Mouse (Mus musculus) forebrain, postnatal 0 days (tissue): ENCODE results near the gene Enthd1. TPM values are rescaled to one million over a fixed set of nuclear protein-coding genes. Genes with fewer than 3 reads are reported as not detected.
A peak's percentile ranks its signal among the peaks of the same experiment; 100 is the strongest.

Experiments
- ATAC-seq: fragments of 200-750 bp; cut with Nextera tagmentation; 2 replicates; pipeline ENCODE4 v1.8.0; 2017; ENCODE audit warnings: mild to moderate bottlenecking, moderate library complexity
- DNase-seq: peaks from one replicate; pipeline ENCODE4 v3.0.0-alpha.2; 2015
- H3K27ac ChIP-seq: fragments of 300-500 bp; sonication (generic); 2 replicates; pipeline ENCODE4 v1.5.1; 2014; ENCODE audit warnings: low read depth, mild to moderate bottlenecking, antibody characterized with exemption, low read length, moderate library complexity, mixed read lengths
- H3K27me3 ChIP-seq: fragments of 300-500 bp; sonication (generic); 2 replicates; pipeline ENCODE4 v1.6.1; 2014; ENCODE audit warnings: mild to moderate bottlenecking, low read length, mixed read lengths; ENCODE audit not compliant: insufficient read depth
- H3K36me3 ChIP-seq: fragments of 300-500 bp; sonication (generic); 2 replicates; pipeline ENCODE4 v1.6.1; 2014; ENCODE audit warnings: mild to moderate bottlenecking, moderate library complexity; ENCODE audit not compliant: insufficient read depth
- H3K4me1 ChIP-seq: fragments of 300-500 bp; sonication (generic); 2 replicates; pipeline ENCODE4 v1.6.1; 2014; ENCODE audit warnings: antibody characterized with exemption; ENCODE audit not compliant: insufficient read depth
- H3K4me2 ChIP-seq: fragments of 300-500 bp; sonication (generic); 2 replicates; pipeline ENCODE4 v1.6.1; 2014; ENCODE audit warnings: low read depth, mild to moderate bottlenecking, moderate library complexity
- H3K4me3 ChIP-seq: fragments of 300-500 bp; sonication (generic); 2 replicates; pipeline ENCODE4 v1.5.1; 2014; ENCODE audit warnings: low read depth, low read length, mixed read lengths
- H3K9ac ChIP-seq: fragments of 300-500 bp; sonication (generic); 2 replicates; pipeline ENCODE4 v1.6.1; 2014; ENCODE audit warnings: mild to moderate bottlenecking
- H3K9me3 ChIP-seq: fragments of 300-500 bp; sonication (generic); 2 replicates; pipeline ENCODE4 v1.6.1; 2016; ENCODE audit warnings: low read length
- CTCF ChIP-seq: sonication (generic); IDR thresholded peaks from 2 replicates; pipeline ENCODE4 v1.5.1; 2016; ENCODE audit warnings: antibody characterized with exemption, control low read depth, low read depth
- WGBS: fragments of 180-500 bp; shearing (Covaris S2); extraction: QIAGEN DNeasy Blood & Tissue Kit; methylation state at CpG from one replicate; pipeline ENCODE4 v1.1.7; 2014; 5-methylcytosine and 5-hydroxymethylcytosine counted together
- polyA plus RNA-seq: library from polyadenylated mRNA; unstranded; fragments of >200 nt; fragmentation: Nextera tagmentation; extraction: Ambion mirVana; gene quantifications from 2 replicates; pipeline ENCODE4 v1.2.1, GENCODE M21; 2015
- total RNA-seq: library from RNA; depleted of rRNA; stranded (reverse); fragments of >200 nt; gene quantifications from 2 replicates; pipeline ENCODE4 v1.2.3, GENCODE M21; 2014; rRNA removed

Gene Enthd1
- not detected in 2 replicates for total RNA-seq
- not detected in 2 replicates for polyA plus RNA-seq

DNA sequence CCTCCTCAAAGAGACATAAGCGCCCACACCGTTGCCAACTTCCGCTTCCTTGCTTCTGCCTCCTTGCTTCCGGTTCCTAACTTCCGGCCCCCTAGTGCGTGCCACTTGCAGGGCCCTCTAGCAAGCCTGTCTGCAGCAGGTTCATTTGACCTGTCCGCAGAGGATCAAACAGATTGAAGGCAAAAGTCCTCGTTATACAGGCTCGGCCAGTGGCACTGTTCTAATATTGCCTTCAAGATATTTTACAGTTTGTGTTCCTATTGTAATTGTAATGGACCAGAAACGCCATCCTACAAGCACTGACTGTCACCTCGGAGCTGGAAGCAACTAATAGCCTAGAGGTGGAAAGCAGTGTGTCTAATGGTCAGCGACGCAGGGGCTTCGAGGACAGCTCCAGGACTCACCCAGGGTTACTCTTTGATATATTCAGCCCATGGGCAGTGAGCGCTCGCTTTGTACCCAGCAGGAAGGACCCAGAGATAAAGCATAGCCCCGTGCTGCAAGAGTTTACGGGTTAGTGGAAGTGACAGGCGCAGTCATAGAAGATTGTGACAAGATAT, at the start of gene Enthd1:
Enthd1 (minus strand) TSS at position 51 of the 560 bp plus-strand sequence.
- WGBS: 78% methylated on average over 19 of the region's 19 CpGs
- Histone ChIP-seq H3K4me2 (no peak within 1 kb of the TSS), H3K4me1 (no peaks in the 10 kb centered on the region), H3K4me3 (no peak within 1 kb of the TSS), H3K27ac (no peak within 1 kb of the TSS), H3K27me3 (no peaks in the 10 kb centered on the region), H3K9me3 (no peaks in the 10 kb centered on the region), H3K36me3 (no peaks in the 10 kb centered on the region), H3K9ac (no peak within 1 kb of the TSS)
- DNase-seq (no peak), ATAC-seq (no peak)
- no peak for TF ChIP-seq CTCF

GRCm38 (mm10) chr15:80613904-80614303, 48.9 kb upstream of the Enthd1 start:
- Histone ChIP-seq H3K27ac (no peak overlapping the region), H3K9ac (no peak overlapping the region), H3K4me1 (peaks cover 7% of the 10 kb centered on the region; the same call in 1 of the 2 replicates), H3K9me3 (no peaks in the 10 kb centered on the region), H3K4me2 (no peak overlapping the region), H3K4me3 (no peak overlapping the region), H3K27me3 (no peaks in the 10 kb centered on the region), H3K36me3 (no peaks in the 10 kb centered on the region)
- DNase-seq: no peak
- no peak for ATAC-seq
- 74% methylated on average over 5 of the region's 5 CpGs for WGBS
- TF ChIP-seq CTCF: no peak

DNA sequence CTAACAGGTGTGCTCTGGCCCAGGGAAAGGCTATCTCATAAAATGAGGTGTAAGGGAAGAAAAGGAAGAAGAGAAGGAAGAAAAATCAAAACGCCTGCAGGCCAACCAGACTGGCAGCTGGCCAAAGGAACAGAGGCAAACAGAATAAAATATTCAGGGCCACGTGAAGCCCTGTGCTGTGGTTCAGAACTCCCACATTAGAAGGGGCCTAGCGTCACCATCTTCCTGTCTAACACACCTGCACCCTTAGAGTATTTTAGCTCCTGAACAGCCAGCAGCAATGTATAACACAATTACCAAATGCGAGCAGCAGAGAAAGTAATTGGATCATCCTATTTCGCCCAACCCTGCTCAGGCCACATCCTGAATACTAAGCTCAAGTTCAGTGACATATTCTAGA, 46.5 kb upstream of the Enthd1 start:
- Histone ChIP-seq H3K4me3 (no peak overlapping the region), H3K27ac (no peak overlapping the region), H3K27me3 (no peaks in the 10 kb centered on the region), H3K9me3 (no peaks in the 10 kb centered on the region), H3K36me3 (no peaks in the 10 kb centered on the region), H3K9ac (no peak overlapping the region), H3K4me1 (peaks cover 7% of the 10 kb centered on the region; the same call in 1 of the 2 replicates), H3K4me2 (no peak overlapping the region)
- no peak for ATAC-seq
- TF ChIP-seq CTCF: no peak
- WGBS: 64% methylated on average over 5 of the region's 5 CpGs
- no peak for DNase-seq

DNA sequence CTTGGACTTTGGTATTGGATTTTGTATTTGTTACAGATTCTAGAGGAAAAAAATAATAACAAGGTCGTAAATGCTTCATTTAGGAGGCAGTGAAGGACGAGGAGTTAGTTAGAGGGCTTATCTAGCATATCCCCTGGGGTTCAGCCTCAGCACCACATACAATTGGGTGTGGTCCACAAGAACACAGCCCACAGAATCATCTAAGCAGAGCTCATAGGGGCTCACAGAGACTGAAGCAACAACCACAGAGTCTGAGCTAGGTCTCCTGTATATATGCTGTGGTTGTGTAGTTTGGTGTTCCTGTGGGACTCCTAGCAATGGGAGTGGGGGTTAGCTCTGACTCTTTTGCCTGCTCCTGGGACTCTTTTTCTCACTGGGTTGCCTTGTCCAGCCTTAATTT, 45.4 kb upstream of the Enthd1 start:
- Histone ChIP-seq H3K4me2 (no peak overlapping the region), H3K27ac (no peak overlapping the region), H3K9me3 (no peaks in the 10 kb centered on the region), H3K4me1 (no peaks in the 10 kb centered on the region), H3K27me3 (no peaks in the 10 kb centered on the region), H3K9ac (no peak overlapping the region), H3K4me3 (no peak overlapping the region), H3K36me3 (no peaks in the 10 kb centered on the region)
- 80% methylated on average over 2 of the region's 2 CpGs for WGBS
- ATAC-seq (no peak), DNase-seq (no peak)
- TF ChIP-seq CTCF: no peak

DNA sequence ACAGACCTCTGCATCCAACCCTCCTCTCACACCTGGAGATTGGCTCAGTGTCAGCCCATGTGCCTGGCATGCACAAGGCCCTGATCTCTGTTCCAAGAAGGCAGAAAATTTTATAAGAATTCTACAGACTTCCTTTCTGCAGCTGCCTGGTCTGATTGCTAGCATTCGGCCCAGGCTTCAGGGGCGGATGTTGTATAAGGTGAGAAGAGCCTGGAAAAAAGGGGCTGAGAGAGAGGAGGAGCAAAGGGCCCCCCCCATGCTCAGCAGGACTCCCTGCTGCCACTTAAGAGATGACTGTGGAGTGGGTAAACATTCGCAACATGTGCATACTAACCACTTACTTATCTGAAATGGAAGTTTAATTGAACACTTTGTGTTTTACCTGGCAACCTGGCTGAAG, 43.0 kb upstream of the Enthd1 start:
- Histone ChIP-seq H3K27ac (no peak overlapping the region), H3K36me3 (no peaks in the 10 kb centered on the region), H3K27me3 (no peaks in the 10 kb centered on the region), H3K4me1 (no peaks in the 10 kb centered on the region), H3K4me3 (no peak overlapping the region), H3K9me3 (no peaks in the 10 kb centered on the region), H3K9ac (no peak overlapping the region), H3K4me2 (no peak overlapping the region)
- 82% methylated on average over 3 of the region's 3 CpGs for WGBS
- ATAC-seq (no peak), DNase-seq (no peak)
- TF ChIP-seq CTCF: no peak

GRCm38 (mm10) chr15:80604026-80604425, 39.1 kb upstream of the Enthd1 start:
- Histone ChIP-seq H3K4me1 (no peaks in the 10 kb centered on the region), H3K27ac (no peak overlapping the region), H3K27me3 (no peaks in the 10 kb centered on the region), H3K4me3 (no peak overlapping the region), H3K36me3 (no peaks in the 10 kb centered on the region), H3K4me2 (no peak overlapping the region), H3K9ac (no peak overlapping the region), H3K9me3 (no peaks in the 10 kb centered on the region)
- 86% methylated on average over 6 of the region's 6 CpGs for WGBS
- ATAC-seq (no peak), DNase-seq (no peak)
- TF ChIP-seq CTCF: no peak

GRCm38 (mm10) chr15:80602487-80602886, 37.5 kb upstream of the Enthd1 start:
- WGBS: 46% methylated on average over 7 of the region's 7 CpGs
- Histone ChIP-seq H3K4me2 (no peak overlapping the region), H3K4me1 (no peaks in the 10 kb centered on the region), H3K27me3 (no peaks in the 10 kb centered on the region), H3K9ac (no peak overlapping the region), H3K36me3 (no peaks in the 10 kb centered on the region), H3K27ac (no peak overlapping the region), H3K9me3 (no peaks in the 10 kb centered on the region), H3K4me3 (no peak overlapping the region)
- no peak for TF ChIP-seq CTCF
- ATAC-seq (no peak), DNase-seq (no peak)

GRCm38 (mm10) chr15:80601456-80601855, 36.5 kb upstream of the Enthd1 start:
- H3K27ac ChIP-seq: no peak overlapping the region
- ATAC-seq (no peak), DNase-seq (peak; percentile 34)
- no peak overlapping the region for H3K4me2 ChIP-seq
- H3K4me3 ChIP-seq: no peak overlapping the region
- no peaks in the 10 kb centered on the region for H3K9me3 ChIP-seq
- WGBS: 26% methylated on average over 7 of the region's 7 CpGs
- H3K4me1 ChIP-seq: no peaks in the 10 kb centered on the region
- H3K36me3 ChIP-seq: no peaks in the 10 kb centered on the region
- TF ChIP-seq CTCF: no peak
- H3K27me3 ChIP-seq: no peaks in the 10 kb centered on the region
- H3K9ac ChIP-seq: no peak overlapping the region
